Mouse (Mus musculus): ENCODE results near the gene Snx9. TPM values are rescaled to one million over a fixed set of nuclear protein-coding genes. Genes with fewer than 3 reads are reported as not detected.

Snx9 gene
- polyA plus RNA-seq, 1 experiment, result 89.9 TPM

- Histone ChIP-seq H3K4me1 (ENCODE audit: control insufficient read depth, insufficient read depth, low read length) (peaks cover 24% of the 10 kb centered on the region), H3K27ac (ENCODE audit: insufficient read depth, low read length) (peak overlapping the region; percentile 92), H3K4me3 (ENCODE audit: insufficient read depth, low read length) (no peak overlapping the region)
- TF ChIP-seq CTCF (IDR thresholded peaks at IDR 0.05; ENCODE audit: borderline replicate concordance, insufficient read depth, low read length), result no peak
- 0 out of 2 replicates have a peak, but pooled peaks have one; percentile 23 for TF ChIP-seq POLR2A (IDR thresholded peaks at IDR 0.05; ENCODE audit: low read depth, low read length)
These were observed 41.6 kb upstream of the Snx9 start for GRCm38 (mm10) chr17:5799396-5800021.

GRCm38 (mm10) chr17:5800254-5800653 lies 40.9 kb upstream of the Snx9 start:
- Histone ChIP-seq H3K27ac (ENCODE audit: insufficient read depth, low read length) (peak overlapping the region; percentile 32; the same call in 1 of the 2 replicates), H3K4me1 (ENCODE audit: control insufficient read depth, insufficient read depth, low read length) (peaks cover 25% of the 10 kb centered on the region), H3K4me3 (ENCODE audit: insufficient read depth, low read length) (no peak overlapping the region)
- TF ChIP-seq CTCF (IDR thresholded peaks at IDR 0.05; ENCODE audit: borderline replicate concordance, insufficient read depth, low read length) (no peak), POLR2A (IDR thresholded peaks at IDR 0.05; ENCODE audit: low read depth, low read length) (no peak)

- TF ChIP-seq POLR2A (IDR thresholded peaks at IDR 0.05; ENCODE audit: low read depth, low read length), result no peak
- no peak for TF ChIP-seq CTCF (IDR thresholded peaks at IDR 0.05; ENCODE audit: borderline replicate concordance, insufficient read depth, low read length)
- Histone ChIP-seq H3K27ac (ENCODE audit: insufficient read depth, low read length) (no peak overlapping the region), H3K4me1 (ENCODE audit: control insufficient read depth, insufficient read depth, low read length) (peaks cover 30% of the 10 kb centered on the region), H3K4me3 (ENCODE audit: insufficient read depth, low read length) (no peak overlapping the region)
These were observed 40.1 kb upstream of the Snx9 start for GRCm38 (mm10) chr17:5800824-5801560.

DNA sequence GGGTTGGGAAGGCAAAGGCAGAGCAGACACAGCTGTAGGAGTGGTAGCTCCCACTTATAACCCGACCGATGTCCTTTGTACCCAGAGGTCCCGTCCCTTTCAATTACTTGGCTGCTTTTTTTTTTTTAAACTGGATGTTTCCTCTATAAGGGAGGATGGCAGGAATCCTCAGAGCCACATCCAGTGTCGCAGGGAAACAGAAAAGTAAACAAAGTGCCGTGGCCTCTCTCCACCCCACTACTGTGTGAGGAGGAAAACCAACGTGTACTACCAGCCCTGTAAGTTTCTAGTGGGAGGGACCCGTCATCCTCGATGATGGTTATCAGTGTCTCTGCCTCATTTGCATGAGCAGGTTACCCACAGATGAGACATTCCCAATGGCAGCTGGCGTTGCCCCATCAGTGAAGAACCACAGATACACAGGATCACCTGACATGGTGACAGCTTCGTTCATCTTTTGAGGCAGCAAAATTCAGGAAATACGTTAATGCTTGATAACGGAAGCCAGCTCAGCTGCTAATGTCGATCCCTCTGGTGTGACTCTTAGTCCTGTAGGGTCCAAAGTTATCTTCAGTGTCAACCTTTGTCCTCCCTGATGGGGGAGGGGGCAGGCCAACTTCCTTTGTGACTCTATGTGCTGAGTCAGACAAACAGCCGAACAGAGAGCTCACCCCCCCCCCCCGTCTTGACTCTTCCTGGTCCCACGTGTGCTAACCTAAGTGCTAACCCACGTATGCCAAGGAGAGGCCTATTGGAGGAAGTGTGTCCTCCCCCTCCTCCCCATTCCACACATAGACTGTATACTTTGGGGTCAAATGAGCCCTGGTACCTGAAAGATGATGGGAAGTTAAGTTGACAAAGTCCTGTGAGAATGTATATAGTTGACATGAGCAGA lies 39.1 kb upstream of the Snx9 start:
- Histone ChIP-seq H3K27ac (ENCODE audit: insufficient read depth, low read length) (no peak overlapping the region), H3K4me3 (ENCODE audit: insufficient read depth, low read length) (no peak overlapping the region), H3K4me1 (ENCODE audit: control insufficient read depth, insufficient read depth, low read length) (peaks cover 24% of the 10 kb centered on the region)
- TF ChIP-seq POLR2A (IDR thresholded peaks at IDR 0.05; ENCODE audit: low read depth, low read length), result no peak
- TF ChIP-seq CTCF (IDR thresholded peaks at IDR 0.05; ENCODE audit: borderline replicate concordance, insufficient read depth, low read length), result no peak

- H3K4me1 ChIP-seq (ENCODE audit: control insufficient read depth, insufficient read depth, low read length), result peaks cover 24% of the 10 kb centered on the region
- TF ChIP-seq POLR2A (IDR thresholded peaks at IDR 0.05; ENCODE audit: low read depth, low read length) (no peak), CTCF (IDR thresholded peaks at IDR 0.05; ENCODE audit: borderline replicate concordance, insufficient read depth, low read length) (no peak)
- H3K27ac ChIP-seq (ENCODE audit: insufficient read depth, low read length), result no peak overlapping the region
- H3K4me3 ChIP-seq (ENCODE audit: insufficient read depth, low read length), result no peak overlapping the region
These were observed 38.5 kb upstream of the Snx9 start for GRCm38 (mm10) chr17:5802656-5802955.

GRCm38 (mm10) chr17:5803229-5804012 lies 37.7 kb upstream of the Snx9 start:
- no peak overlapping the region for H3K27ac ChIP-seq (ENCODE audit: insufficient read depth, low read length)
- H3K4me3 ChIP-seq (ENCODE audit: insufficient read depth, low read length), result no peak overlapping the region
- no peak for TF ChIP-seq POLR2A (IDR thresholded peaks at IDR 0.05; ENCODE audit: low read depth, low read length)
- TF ChIP-seq CTCF (IDR thresholded peaks at IDR 0.05; ENCODE audit: borderline replicate concordance, insufficient read depth, low read length), result no peak
- peaks cover 19% of the 10 kb centered on the region for H3K4me1 ChIP-seq (ENCODE audit: control insufficient read depth, insufficient read depth, low read length)

GRCm38 (mm10) chr17:5804370-5805150 lies 36.6 kb upstream of the Snx9 start:
- Histone ChIP-seq H3K4me1 (ENCODE audit: control insufficient read depth, insufficient read depth, low read length) (peaks cover 15% of the 10 kb centered on the region), H3K4me3 (ENCODE audit: insufficient read depth, low read length) (no peak overlapping the region), H3K27ac (ENCODE audit: insufficient read depth, low read length) (peak overlapping the region; percentile 83)
- TF ChIP-seq CTCF (IDR thresholded peaks at IDR 0.05; ENCODE audit: borderline replicate concordance, insufficient read depth, low read length) (no peak), POLR2A (IDR thresholded peaks at IDR 0.05; ENCODE audit: low read depth, low read length) (no peak)

GRCm38 (mm10) chr17:5805151-5805834 lies 35.8 kb upstream of the Snx9 start:
- H3K4me1 ChIP-seq (ENCODE audit: control insufficient read depth, insufficient read depth, low read length), result peaks cover 15% of the 10 kb centered on the region
- no peak overlapping the region for H3K4me3 ChIP-seq (ENCODE audit: insufficient read depth, low read length)
- TF ChIP-seq CTCF (IDR thresholded peaks at IDR 0.05; ENCODE audit: borderline replicate concordance, insufficient read depth, low read length) (no peak), POLR2A (IDR thresholded peaks at IDR 0.05; ENCODE audit: low read depth, low read length) (no peak)
- H3K27ac ChIP-seq (ENCODE audit: insufficient read depth, low read length), result peak overlapping the region; percentile 83

Data from embryonic fibroblast, embryonic 13.5 days (primary cell).